ENCODE assay signal across 28 mouse cellular contexts in the genomic region with DNA sequence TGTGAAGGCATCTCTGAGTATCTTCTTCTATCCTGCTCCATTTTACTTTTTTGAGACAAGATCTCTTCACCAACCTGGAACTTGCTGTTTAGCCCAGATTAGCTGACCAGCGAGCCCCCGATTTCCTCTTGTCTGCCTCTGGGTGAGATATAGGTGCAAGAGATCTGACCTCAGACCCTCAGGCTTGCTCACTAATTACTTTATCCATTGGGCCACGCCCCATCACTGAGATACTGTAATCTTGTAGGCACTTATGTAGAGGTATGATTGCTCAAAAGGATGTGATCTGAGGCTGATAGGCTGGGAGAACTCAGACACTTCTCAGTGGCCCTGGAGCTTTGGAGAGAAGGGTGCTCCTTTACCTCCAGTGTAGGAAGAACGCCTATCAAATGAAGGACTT. TPM values are rescaled to one million over a fixed set of nuclear protein-coding genes. Genes with fewer than 3 reads are reported as not detected.
A peak's percentile ranks its signal among the peaks of the same experiment; 100 is the strongest.
DNase-seq lines count a peak whose midpoint lies in the region; ATAC-seq and TF ChIP-seq lines count a peak whose summit lies in the region.
"Had no signal": no experiment of that assay in that cellular context is flagged by ENCODE, and none has a peak within 500 bp of the region (broad histone marks: within the 10 kb centered on the region; RNA-seq: fewer than 3 reads in every experiment).

No protein-coding gene starts in this region.

- WGBS in liver, postnatal 0 days (ENCODE audit: insufficient replicate concordance) = 51% methylated on average over 4 of the region's 4 CpGs
- 82% methylated on average over 4 of the region's 4 CpGs for WGBS in limb, embryonic 10.5 days

- TF ChIP-seq RAD21 in MEL (IDR thresholded peaks at IDR 0.05; ENCODE audit: low read depth, low read length) = no peak

- no peak for ATAC-seq in liver, postnatal 0 days
- ATAC-seq: CD4-positive, CD25-positive, alpha-beta regulatory T cell, adult 4 months; forebrain, embryonic 13.5 days; forebrain, embryonic 15.5 days; forebrain, postnatal 0 days had no signal

- TF ChIP-seq POLR2A in MEL (IDR thresholded peaks at IDR 0.05; ENCODE audit: control insufficient read depth in 1 of 2, insufficient read depth in 1 of 2, low read depth in 1 of 2, low read length in 2 of 2, poor library complexity in 1 of 2) = no peak

- H3K27ac ChIP-seq in liver, postnatal 0 days (ENCODE audit: low read depth) = no peak overlapping the region
- H3K27ac ChIP-seq in MEL (ENCODE audit: control insufficient read depth, low read depth, low read length) = no peak overlapping the region
- H3K27ac ChIP-seq in limb, embryonic 10.5 days = peak overlapping the region; percentile 70; the same call in 1 of the 2 replicates
- H3K27ac ChIP-seq: embryonic facial prominence, embryonic 10.5 days; forebrain, embryonic 13.5 days; forebrain, embryonic 15.5 days had no signal

- no peaks in the 10 kb centered on the region; the same call in 1 of the 2 replicates for H3K79me2 ChIP-seq in MEL (ENCODE audit: control insufficient read depth, insufficient read depth, low read length, poor library complexity)

- no peaks in the 10 kb centered on the region; the same call in 1 of the 2 replicates for H3K4me1 ChIP-seq in liver, postnatal 0 days (ENCODE audit: insufficient read depth)
- H3K4me1 ChIP-seq in MEL (ENCODE audit: control insufficient read depth in 1 of 2, insufficient read depth in 2 of 2, low read length in 2 of 2) = peaks cover 0 to 22% of the 10 kb centered on the region in 2 experiments; a peak in 2 of 4 replicates
- H3K4me1 ChIP-seq in limb, embryonic 10.5 days = peaks cover 63% of the 10 kb centered on the region
- H3K4me1 ChIP-seq: forebrain, embryonic 13.5 days had no signal

- H3K9ac ChIP-seq in liver, postnatal 0 days (replicated peaks) = no peak overlapping the region
- H3K9ac ChIP-seq in MEL (ENCODE audit: control insufficient read depth, low read depth, low read length, poor library complexity, severe bottlenecking) = no peak overlapping the region
- H3K9ac ChIP-seq: embryonic facial prominence, embryonic 12.5 days; forebrain, embryonic 13.5 days; forebrain, embryonic 15.5 days; forebrain, postnatal 0 days had no signal

- peak; percentile 8 for DNase-seq in liver
- DNase-seq in liver, postnatal 0 days = no peak
- DNase-seq in 416B (ENCODE audit: low read depth) = peak; percentile 58
- peak; percentile 22 for DNase-seq in MEL (ENCODE audit: low read depth, low spot score)
- no peak for DNase-seq in limb, embryonic 10.5 days (ENCODE audit: low spot score)
- no peak for DNase-seq in gastrocnemius, postnatal 10 days
- no peak for DNase-seq in embryo, embryonic 9.5 days (ENCODE audit: extremely low spot score)
- DNase-seq: adrenal gland, adult 2 months; adrenal gland, postnatal 10 days; adrenal gland, postnatal 25 days; B cell, adult 2 months; cerebellum, adult 11 months; cerebellum, adult 18-20 months; cerebellum, adult 8-10 months; cerebellum, adult 9-11 months; cerebellum, postnatal 14 days; cerebellum, postnatal 36 days; embryo, embryonic 11 days; forebrain, postnatal 0 days had no signal

- no peak overlapping the region for H3K4me2 ChIP-seq in liver, postnatal 0 days (ENCODE audit: low read depth, low read length)
- H3K4me2 ChIP-seq: embryonic facial prominence, embryonic 12.5 days; forebrain, embryonic 13.5 days; forebrain, embryonic 15.5 days had no signal

- peaks cover 16% of the 10 kb centered on the region; the same call in 1 of the 2 replicates for H3K27me3 ChIP-seq in liver, postnatal 0 days (ENCODE audit: insufficient read depth, low read length)
- H3K27me3 ChIP-seq in MEL (ENCODE audit: control insufficient read depth in 1 of 2, insufficient read depth in 2 of 2, low read length in 2 of 2) = no peaks in the 10 kb centered on the region
- H3K27me3 ChIP-seq in limb, embryonic 10.5 days (ENCODE audit: low read depth, poor library complexity, severe bottlenecking) = no peaks in the 10 kb centered on the region
- H3K27me3 ChIP-seq: CH12.LX; embryonic facial prominence, embryonic 12.5 days; forebrain, embryonic 13.5 days; forebrain, embryonic 15.5 days had no signal

- H3K4me3 ChIP-seq in liver, postnatal 0 days (ENCODE audit: low read depth, low read length) = no peak overlapping the region
- no peak overlapping the region for H3K4me3 ChIP-seq in MEL (ENCODE audit: control insufficient read depth in 1 of 2, insufficient read depth in 1 of 2, low read depth in 2 of 2, low read length in 2 of 2)
- H3K4me3 ChIP-seq in limb, embryonic 10.5 days = no peak overlapping the region
- H3K4me3 ChIP-seq: embryonic facial prominence, embryonic 10.5 days; embryonic facial prominence, embryonic 12.5 days; forebrain, embryonic 13.5 days; forebrain, embryonic 15.5 days had no signal

- TF ChIP-seq EP300 in liver, postnatal 0 days (IDR thresholded peaks at IDR 0.05; ENCODE audit: low read depth) = no peak
- TF ChIP-seq EP300 in MEL (IDR thresholded peaks at IDR 0.05; ENCODE audit: low read depth in 1 of 2, low read length in 2 of 2) = peak; percentile 10 to 56; a peak in 3 of 4 replicates

- no peaks in the 10 kb centered on the region for H3K9me3 ChIP-seq in liver, postnatal 0 days (ENCODE audit: low read length)
- no peaks in the 10 kb centered on the region for H3K9me3 ChIP-seq in MEL (replicated peaks; ENCODE audit: insufficient read depth, low read length)
- H3K9me3 ChIP-seq in limb, embryonic 10.5 days (replicated peaks) = no peaks in the 10 kb centered on the region
- H3K9me3 ChIP-seq: embryonic facial prominence, embryonic 12.5 days; forebrain, embryonic 13.5 days; forebrain, embryonic 15.5 days; G1E had no signal

- no peak for TF ChIP-seq CTCF in liver, postnatal 0 days (IDR thresholded peaks at IDR 0.05; ENCODE audit: low read depth)
- TF ChIP-seq CTCF in MEL (IDR thresholded peaks at IDR 0.05 in 2 of 3, conservative IDR thresholded peaks at IDR 0.05 in 1 of 3; ENCODE audit: control insufficient read depth in 1 of 3, insufficient read depth in 1 of 3, low read depth in 2 of 3, low read length in 3 of 3, poor library complexity in 1 of 3, severe bottlenecking in 1 of 3) = no peak

- H3K36me3 ChIP-seq in liver, postnatal 0 days (replicated peaks; ENCODE audit: insufficient read depth, low read length) = no peaks in the 10 kb centered on the region
- peaks cover 0 to 13% of the 10 kb centered on the region in 2 experiments; a peak in 2 of 4 replicates for H3K36me3 ChIP-seq in MEL (ENCODE audit: control insufficient read depth in 1 of 2, insufficient read depth in 2 of 2, low read length in 2 of 2)
- H3K36me3 ChIP-seq in limb, embryonic 10.5 days = no peaks in the 10 kb centered on the region
- H3K36me3 ChIP-seq: embryonic facial prominence, embryonic 10.5 days; embryonic facial prominence, embryonic 12.5 days; forebrain, embryonic 15.5 days; G1E had no signal

TF ChIP-seq in MEL, 35 proteins besides CTCF, POLR2A, EP300 and RAD21:
- TF ChIP-seq TCF12 (IDR thresholded peaks at IDR 0.05; ENCODE audit: low read depth, low read length) = 0 out of 2 replicates have a peak, but pooled peaks have one; percentile 15
- TF ChIP-seq TBP (IDR thresholded peaks at IDR 0.05; ENCODE audit: low read depth, low read length) = no peak
- TF ChIP-seq MYC (IDR thresholded peaks at IDR 0.05; ENCODE audit: low read depth, low read length) = no peak
TF ChIP-seq in MEL: peak in this region for 1.

RNA-seq across cellular contexts. Expression of gene Dtnbp1, which starts 30.5 kb away (rescaled TPM):
- polyA plus RNA-seq in liver, postnatal 0 days (2015; fragmentation: Nextera tagmentation; extraction: Ambion mirVana) = 34.2 and 40.5 TPM in 2 replicates
- total RNA-seq in MEL (2012; rRNA removed) = 24.2 and 26.7 TPM in 2 replicates
- 10 to 100 TPM in 1 of 2 experiments, not detected in 1; 59.5 TPM for polyA plus RNA-seq in MEL (2012; ENCODE audit: insufficient read depth in 1 of 2, insufficient read length in 2 of 2, low read depth in 1 of 2, low replicate concordance in 2 of 2, missing spikeins in 1 of 2)
- 91.3 and 100 TPM in 2 replicates for polyA plus RNA-seq in limb, embryonic 10.5 days (2016; fragmentation: Nextera tagmentation; extraction: Ambion mirVana)
- total RNA-seq in gastrocnemius, postnatal 10 days (2021) = 10 to 100 TPM; 28.2 to 30.1 TPM

RNA-seq across cellular contexts. Expression of gene Gm9817, which starts 46.0 kb away (rescaled TPM):
- polyA plus RNA-seq in liver, postnatal 0 days (2015; fragmentation: Nextera tagmentation; extraction: Ambion mirVana) = not detected in 2 replicates
- not detected in 2 replicates for total RNA-seq in MEL (2012; rRNA removed)
- under 1 TPM in 1 of 2 experiments, not detected in 1; 0.08 TPM for polyA plus RNA-seq in MEL (2012; ENCODE audit: insufficient read depth in 1 of 2, insufficient read length in 2 of 2, low read depth in 1 of 2, low replicate concordance in 2 of 2, missing spikeins in 1 of 2)
- polyA plus RNA-seq in limb, embryonic 10.5 days (2016; fragmentation: Nextera tagmentation; extraction: Ambion mirVana) = not detected in 2 replicates
- total RNA-seq in gastrocnemius, postnatal 10 days (2021) = under 1 TPM; 0.09 to 0.20 TPM
- total RNA-seq: CH12.LX; common myeloid progenitor, adult 5-6 weeks; forebrain, postnatal 0 days had no signal
- polyA plus RNA-seq: embryonic facial prominence, embryonic 10.5 days; embryonic facial prominence, embryonic 12.5 days; forebrain, embryonic 11.5 days; forebrain, embryonic 13.5 days; forebrain, embryonic 15.5 days; forebrain, postnatal 0 days had no signal

Comparison
In these comparisons a context has a peak if more than half of its experiments do, and no peak if none do; other contexts are left out.
1. DNase-seq: peak in liver (single experiment), 416B (single experiment) and MEL (single experiment); none in liver, postnatal 0 days (single experiment), limb, embryonic 10.5 days (single experiment), gastrocnemius, postnatal 10 days (single experiment) and embryo, embryonic 9.5 days (single experiment).